Mouse (Mus musculus) 416B (cell line): ENCODE measurements around the gene Grrp1.

Experiments
- DNase-seq: peaks from one replicate; pipeline ENCODE4 v3.0.0; 2011; ENCODE audit warnings: low read depth

The Grrp1 gene

DNA sequence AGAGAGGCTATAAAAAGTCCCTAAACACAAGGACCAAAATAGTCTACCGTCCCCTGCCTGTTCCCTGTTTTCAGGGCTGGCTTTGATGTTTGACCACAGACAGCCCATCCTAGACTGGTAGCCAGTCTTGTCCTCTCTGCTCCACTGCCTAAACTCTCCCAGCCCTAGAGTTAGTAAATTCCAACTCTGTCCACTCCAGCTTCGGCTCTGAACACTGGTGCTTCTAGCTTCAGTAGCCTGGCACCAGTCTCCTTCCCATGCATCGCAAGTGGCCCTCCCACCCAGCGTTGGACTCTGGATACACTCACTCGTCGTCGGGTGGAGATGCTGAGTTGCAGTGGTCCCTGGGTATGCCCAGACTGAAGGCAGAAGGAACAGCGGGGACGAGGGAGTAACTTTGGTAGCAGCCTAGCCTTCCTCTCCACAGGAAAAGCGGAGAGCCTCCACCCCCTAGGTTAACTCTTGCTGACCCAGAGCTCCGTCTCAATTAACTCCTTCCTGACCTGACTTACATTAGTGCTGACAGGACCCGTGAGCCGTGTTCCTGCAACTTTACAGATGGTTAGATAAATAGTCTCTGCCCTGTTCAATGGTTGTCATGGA is at the start of gene Grrp1:
TSS of gene Grrp1 (minus strand) at position 385 of the 603 bp plus-strand sequence.
- no peak for DNase-seq

DNA sequence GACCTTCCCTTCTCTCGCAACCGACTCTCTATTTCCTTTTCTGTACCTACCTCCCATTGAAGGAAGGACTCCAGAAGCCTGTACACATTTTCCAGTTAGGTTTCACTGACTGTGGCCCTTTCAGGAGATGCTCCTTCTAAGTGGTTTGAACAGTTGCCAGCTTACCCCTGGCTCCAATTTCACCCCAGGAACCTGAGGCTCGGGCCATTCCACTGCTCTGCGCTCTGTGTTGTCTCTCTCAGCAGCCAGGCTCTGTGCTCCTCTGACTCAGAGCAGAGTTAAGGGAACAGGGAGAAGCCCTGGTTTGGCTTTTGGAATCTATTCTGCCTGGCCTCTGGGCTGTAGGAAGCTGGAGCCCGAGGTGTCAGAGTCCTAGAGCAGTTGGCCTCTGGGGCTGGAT is 48.2 kb upstream of the Grrp1 start:
- peak; percentile 24 for DNase-seq

DNA sequence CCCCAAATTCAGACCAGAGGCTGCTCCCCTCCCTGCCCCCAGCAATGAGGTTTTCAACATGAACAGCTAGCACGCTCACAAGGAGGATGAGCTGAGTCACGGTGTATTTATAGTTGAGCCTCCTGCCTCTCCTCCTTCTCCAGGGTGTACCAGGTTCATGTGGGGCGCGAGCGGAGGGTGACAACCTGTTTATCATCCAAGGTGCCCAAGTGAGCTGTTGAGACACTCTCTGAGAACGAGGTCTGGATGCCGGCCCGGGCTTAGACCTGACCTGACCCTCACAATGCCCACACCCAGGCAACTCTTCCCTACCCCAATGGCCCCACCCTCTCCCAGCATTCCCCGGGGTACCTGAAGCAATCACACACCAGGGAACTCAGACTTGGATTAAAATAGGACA is 46.4 kb upstream of the Grrp1 start:
- peak; percentile 80 for DNase-seq

DNA sequence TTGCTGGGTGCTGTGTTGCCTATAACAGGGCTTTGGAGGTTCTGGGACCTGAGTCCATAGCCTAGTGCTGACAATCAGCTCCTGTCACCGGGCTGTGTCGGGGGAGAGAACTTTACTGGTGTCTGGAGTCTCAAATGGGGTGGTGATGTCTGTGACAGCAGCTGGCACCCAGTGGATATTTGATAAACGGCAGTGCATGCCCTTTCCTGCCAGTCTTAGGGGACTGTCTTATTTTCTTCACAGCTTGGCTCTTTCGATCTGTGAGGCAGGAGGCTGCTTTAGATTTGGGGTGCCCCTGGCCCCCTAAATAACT is 45.5 kb upstream of the Grrp1 start:
- peak; percentile 12 for DNase-seq

DNA sequence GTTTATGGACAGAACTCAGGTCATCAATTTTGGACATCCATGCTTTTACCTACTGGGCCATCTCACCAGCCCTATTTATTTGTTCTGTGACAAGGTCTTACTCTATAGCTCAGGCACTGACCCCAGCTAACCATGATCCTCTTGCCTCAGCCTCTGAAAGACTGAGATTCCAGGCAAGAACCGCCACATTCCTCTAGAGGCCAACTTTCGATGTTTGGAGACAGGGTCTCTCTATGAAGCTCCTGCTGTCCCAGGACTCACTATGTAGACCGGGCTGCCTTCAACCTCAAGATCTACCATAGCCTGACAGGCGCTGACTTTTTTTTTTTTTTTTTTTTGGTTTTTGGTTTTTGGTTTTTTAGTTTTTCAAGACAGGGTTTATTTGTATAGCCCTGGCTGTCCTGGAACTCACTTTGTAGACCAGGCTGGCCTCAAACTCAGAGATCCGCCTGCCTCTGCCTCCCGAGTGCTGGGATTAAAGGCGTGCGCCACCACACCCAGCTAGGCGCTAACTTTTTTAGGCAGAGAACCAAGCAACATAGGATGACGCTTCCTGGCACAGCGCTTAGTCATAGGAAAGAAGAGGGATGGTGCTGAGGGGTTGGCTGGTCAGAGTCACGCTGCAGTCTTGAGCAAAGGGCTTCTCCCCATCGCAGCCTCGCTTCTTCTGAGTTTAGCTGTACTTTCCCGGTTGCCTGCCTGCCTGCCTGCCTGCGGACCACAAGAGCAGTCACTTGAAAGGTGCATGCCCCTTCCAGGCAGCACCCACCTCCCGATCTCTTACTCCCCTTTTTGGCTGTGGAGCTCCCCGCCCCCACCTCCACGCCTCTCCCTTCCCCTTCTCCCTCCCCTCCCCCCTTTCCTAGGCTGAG is 45.0 kb upstream of the Grrp1 start:
- peak; percentile 61 for DNase-seq

DNA sequence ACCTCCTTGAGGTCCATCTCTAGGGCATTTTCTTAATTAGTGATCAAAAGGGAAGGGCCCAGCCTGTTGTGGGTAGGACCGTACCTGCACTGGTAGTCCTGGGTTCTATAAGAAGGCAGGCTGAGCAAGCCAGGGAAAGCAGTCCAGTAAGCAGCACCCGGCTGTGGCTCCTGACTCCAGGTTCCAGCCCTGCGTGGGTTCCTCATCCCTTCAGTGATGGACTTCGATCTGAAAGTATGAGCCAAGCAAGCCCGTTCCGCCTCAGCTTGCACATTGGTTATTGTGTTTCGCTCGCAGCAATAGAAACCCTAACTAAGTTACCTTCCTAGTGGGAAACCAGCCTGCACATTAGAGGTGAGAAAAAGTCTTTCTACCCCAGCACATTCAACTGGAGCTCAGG is 43.5 kb upstream of the Grrp1 start:
- DNase-seq: no peak

DNA sequence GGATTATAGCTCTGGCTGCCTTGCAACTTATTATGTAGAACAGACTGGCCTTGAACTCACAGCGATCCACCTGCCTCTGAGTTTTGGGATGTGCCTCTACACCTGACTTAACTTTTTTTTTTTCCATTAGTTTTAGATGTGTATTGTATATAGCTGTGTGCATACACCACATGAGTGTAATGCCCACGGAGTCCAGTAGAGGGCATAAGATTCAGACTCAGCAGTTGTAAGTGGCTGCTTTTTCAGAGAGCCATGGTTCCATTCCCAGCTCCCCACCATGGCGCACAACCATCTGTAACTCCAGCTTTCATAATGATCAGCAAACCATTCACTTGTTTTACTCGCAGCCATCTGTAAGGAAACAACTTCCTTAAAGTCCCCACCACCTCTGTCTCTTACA is 42.6 kb upstream of the Grrp1 start:
- DNase-seq: peak; percentile 31

DNA sequence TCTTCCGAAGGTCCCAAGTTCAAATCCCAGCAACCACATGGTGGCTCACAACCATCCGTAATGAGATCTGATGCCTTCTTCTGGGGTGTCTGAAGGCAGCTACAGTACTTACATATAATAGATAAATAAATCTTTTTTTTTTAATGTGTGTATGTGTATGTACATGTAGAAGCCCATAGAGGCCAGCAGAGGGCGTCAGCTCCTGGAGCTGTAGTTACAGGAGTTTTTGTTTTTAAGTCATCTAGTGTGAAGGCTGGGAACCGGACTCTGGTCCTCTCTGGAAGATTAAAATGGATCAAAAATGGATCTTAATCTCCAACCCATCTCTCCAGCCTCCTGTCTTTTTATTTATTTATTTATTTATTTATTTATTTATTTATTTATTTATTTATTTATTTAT is 42.2 kb upstream of the Grrp1 start:
- peak; percentile 55 for DNase-seq

DNA sequence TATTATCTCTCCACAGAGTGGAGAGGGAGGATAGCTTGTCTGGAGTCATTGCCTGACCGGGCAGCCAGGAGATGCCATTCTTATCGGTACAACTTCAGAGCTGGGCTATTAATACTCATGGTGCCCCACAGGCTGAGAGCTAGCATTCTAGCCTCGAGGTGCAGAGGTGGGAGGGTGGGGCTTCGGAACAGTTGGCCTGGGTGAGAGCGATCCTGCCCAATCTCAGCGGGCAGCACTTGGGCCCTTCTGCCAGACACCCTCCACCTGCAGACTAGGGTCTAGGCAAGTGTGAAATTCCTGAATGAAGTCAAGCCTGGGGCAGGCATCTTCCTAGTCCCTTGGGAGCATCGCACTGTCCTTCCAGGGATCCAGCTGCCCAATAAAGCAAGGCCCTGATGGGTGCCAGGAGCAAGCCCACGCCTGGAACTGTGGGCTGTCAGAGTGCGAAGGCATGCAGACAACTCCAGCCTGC is 39.8 kb upstream of the Grrp1 start:
- DNase-seq: no peak

DNA sequence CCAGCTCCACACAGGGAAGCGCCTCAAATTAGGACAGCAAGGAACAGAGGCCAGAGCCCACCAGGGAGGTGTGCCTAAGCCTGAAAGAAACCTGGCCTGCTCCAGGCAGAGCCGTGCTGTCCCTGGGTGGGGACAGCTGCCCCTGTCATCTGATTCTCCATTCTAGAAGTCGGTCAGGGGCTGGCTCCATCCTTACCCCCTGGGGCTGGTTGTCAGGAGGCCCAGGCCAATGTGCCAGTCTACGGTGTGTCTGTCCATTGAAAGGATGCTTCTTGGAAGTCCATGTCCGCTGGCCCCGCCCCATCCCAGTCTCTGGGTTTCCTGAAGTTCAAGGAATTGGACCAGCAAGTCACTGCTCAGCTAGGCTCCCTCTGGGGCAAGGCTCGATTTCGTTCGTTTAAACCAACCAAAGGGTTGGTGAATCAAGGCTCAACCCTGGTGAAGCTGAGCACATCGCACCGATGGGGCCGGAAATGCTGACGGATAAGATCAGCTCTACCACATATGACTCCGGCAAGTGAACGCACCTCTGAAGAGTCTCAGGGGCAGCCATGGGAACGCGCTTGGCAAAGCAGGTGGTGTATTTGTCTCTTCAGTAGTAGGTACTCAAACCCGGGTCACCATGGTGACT is 39.3 kb upstream of the Grrp1 start:
- DNase-seq: peak; percentile 59

DNA sequence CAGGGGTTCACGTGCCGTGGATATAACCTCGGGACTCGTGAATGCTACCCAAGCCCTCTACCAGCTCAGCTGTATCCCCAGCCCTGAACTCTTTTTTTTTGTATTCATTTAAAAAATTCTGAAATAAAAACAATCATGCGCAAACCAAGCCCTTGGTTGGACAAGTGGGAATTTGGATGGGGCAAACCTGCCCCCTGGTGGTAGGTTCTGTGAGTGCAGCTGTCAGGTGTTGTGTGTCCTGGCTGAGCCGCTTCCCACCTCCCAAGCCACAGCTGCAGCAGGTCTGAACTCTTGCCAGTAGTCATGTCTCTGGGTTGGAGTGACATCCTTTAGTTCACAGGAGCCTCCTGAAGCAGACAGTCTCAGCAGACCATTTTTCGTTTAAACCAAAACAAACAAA is 38.2 kb upstream of the Grrp1 start:
- DNase-seq: peak; percentile 78

DNA sequence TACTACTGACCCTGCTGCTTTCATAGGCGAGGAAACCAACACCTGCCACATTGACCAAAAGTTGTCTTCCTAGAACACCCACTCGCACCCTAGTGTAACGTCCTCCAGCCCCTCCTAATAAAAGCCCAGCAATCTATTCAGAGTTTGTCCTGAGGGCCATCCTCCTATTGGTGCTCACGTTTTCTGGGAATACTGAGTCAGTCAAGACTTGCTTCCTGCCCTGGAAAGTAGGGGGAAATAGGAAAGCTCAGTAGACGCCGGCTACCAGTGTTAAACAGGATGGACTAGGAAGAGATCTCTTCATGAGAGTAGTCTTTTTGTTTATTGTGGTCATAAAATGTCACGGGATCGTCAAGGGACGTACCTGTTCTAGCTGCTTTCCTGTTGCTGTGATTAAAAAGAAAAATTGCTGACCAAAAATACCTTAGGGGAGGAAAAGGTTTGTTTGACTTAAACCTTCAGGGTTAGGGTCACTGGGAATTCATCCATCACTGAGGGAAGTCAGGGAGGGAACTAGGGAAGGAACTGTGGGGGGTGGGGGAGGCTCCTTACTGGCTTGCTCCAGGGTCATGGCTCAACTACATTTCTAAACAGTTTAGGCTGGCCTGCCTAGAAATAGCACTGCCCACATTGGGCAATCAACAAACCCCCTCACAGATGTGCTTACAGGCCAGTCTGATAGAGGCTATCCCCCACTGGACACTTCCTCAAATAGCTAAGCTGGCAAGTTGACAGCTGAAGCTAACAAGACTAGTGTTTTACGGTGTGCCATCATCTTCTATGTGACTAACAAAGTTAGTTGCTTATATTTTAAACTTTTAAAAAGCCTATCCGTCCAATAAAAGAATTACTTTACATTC is 34.7 kb upstream of the Grrp1 start:
- DNase-seq: peak; percentile 85

DNA sequence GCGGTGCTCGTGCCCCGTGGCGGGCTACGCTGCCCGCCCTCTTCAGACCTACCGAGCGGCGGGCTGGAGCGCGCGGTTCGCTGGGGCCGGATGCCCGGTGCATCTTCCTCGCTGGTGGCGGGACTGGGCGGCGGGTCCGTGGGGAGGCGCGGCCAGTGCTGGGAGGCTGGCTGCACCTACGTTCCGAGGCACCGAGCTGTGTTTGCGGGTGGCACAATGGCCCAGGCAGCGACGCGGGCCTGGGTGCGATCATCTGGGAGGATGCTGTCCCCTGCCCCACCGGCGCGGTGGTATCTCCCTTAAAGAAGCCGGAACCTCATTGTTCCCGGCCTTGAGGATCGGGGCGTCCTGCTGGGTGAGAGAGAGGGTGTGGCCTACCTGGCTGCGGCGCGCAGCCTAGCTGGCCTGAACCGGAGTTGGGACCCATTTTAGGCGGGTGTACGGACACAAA is 33.7 kb upstream of the Grrp1 start, which contains the start of gene Pdik1l:
TSS of gene Pdik1l (minus strand) at position 321 of the 451 bp plus-strand sequence.
- peak; percentile 91 for DNase-seq

DNA sequence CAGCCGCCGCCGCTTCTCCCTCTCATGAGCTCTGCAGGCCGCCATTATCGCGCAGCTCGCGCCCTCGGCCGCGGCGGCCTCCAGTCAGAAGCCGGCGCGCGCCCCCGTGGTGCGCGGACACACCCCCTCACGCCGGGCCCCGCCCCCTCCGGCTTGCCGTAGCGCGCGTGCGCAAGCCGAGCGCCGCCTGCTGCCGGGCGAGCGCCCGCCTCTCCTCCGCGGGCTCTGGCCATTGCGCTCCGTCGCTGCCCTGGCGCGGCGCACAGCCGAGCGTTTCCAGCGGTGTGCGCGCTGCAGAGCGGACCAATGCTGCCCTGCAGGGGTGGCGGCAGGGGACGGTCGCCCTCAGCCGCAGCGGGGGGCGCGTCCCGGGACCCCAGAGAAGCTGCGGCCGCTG is 33.3 kb upstream of the Grrp1 start:
- DNase-seq: peak; percentile 88

DNA sequence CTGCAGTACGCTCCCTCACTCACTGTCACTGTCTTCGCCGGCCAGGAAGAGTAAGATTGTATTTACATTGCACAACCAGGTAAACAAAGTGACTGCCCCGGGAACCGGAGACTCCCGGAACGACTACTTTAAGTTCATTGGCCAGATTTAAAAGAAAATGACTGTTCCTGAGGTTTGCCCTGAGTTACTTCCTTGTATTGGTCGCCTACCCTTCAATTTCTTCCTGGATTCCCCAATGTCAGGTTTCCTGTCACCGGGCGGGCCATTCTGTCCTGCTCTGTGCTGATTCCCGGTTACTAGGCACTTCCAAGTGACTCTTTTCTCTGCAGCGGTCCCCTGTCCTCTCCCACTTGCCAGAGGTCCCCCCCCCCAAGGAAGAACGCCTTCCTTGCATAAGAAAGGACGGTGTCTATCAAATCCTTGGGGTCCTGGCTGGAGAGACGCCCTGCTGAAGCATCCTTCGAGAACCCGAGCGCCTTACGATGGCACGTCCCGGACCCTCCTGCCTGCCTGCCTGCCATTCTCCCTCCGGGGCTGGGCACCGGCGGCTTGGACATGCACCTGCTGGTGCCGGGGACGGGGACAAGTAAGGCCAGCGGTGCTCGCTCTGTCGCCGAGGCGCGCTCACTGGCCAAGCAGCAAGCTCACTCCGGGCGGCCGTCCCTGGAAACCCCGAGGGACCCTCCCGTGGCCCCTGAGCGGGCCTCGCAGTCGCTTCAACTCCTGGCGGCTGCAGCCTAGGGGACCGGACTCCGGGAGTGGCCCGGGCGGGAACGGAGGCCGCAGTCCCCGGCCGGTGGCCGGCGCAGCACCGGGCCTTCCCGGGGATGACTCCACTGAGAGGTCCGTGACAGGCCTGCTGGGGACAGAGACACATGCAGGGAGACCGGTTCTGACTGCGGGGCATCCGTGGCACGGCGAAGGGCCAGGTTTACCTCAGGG is 32.6 kb upstream of the Grrp1 start:
- peak; percentile 72 for DNase-seq

DNA sequence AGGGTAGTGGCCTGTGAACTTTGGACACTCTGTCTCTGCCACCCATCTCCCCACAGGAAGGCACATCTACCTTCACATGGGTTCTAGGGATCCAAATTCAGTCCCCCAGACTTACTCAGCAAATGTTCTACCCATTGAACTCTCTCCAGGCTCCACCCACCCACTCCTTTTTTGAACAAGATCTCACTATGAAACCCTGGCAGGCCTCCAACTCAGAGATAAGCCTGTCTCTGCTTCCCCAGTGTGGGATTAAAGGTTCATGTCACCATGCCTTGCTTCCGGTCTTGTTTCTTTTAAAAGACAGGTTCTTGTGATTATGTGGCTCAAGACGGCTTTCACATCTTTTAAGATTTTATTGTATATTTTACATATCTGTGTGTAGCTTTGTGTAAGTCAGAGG is 31.0 kb upstream of the Grrp1 start:
- DNase-seq: peak; percentile 38

DNA sequence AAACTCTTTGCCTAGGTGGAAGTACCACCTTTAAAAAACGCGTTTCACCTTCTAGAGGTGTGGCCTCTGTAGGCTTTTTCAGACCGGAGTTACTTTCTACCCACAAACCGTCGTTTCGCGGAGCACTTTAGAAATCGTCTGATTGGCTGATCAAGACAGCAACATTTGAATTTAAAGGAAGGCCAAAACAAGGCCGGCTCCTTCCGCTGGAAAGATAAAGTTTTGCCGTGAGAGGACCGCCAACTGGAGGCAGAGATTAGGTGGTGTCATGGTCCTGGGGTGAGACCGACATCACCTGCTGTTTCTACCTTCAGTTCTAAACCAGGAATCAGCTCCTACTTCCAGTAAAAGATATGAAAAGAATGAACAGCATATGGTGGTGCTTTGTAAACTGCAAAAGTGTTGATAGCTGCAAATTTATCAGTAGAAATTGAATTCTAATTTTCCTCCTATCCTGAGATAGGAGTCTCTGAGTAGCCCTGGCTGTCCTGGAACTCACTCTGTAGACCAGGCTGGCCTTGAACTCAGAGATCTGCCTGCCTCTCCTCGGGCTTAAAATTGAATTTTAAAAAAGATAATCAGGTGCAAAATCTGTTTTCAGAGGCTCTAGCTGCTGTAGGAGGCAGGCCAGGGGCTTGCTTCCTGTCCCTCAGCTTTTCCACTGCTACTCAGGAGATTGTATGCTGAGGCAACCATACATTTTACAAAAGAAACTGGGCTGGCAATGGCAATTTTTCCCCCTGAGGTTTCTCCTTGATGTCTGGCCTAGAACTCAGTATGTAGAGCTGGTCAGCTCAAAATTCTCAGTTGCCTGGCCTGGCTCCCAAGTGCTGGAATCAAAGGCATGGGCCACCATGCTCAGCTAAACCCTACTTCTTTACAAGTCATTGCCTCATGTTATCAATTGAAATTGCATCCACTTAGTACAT is 19.8 kb upstream of the Grrp1 start:
- peak; percentile 93 for DNase-seq

DNA sequence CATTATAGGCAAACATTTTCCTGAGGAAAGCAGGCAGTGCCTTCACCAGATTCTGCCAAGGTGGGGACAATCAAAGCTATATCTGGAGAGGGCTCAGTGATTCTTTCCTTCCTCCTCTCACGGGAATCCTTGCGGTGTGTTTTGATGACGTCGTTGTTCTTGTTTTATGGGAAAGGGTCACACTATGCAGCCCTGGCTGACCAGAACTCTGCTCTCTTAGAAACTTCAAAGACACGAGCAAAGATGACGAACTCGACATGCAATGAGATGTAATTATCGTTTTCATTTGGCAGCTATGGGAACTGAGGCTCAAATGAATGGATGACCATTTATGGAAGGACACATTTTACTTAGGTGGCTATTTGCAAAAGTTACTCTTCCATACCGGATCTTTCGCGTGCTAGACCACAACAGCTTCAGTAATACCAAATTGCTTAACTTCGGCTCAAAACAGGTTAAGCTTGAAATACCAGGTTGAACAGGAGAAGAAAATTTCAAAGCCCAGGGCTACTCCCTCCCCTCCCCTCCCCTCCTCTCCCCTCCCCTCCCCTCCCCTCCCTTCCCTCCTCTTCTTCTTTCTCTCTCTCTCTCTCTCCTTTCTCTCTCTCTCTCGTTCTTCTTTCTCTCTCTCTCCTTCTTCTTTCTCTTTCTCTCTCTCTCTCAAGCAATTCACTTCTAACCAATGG is 19.0 kb upstream of the Grrp1 start:
- DNase-seq: peak; percentile 55

DNA sequence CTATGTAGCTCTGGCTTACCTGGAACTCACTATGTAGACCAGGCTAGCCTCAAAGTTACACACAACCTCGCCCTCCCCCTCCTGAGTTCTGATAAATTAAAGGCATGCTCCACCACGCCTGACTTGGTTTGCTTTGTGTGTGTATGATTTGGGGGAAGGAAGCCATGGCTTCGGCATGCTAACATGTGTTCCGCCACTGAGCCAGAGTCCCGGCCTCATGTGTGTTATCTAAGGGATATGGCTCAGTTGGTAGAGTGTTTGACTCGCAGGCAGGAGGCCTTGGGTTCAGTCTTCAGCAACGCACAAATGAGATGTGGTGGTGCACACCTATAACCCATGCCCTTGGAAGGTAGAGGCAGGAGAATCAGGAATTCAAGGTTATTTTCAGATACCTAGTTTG is 18.1 kb upstream of the Grrp1 start:
- no peak for DNase-seq
